Mouse (Mus musculus): ENCODE measurements around the gene Adap1. TPM values are rescaled to one million over a fixed set of nuclear protein-coding genes. Genes with fewer than 3 reads are reported as not detected.

Gene Adap1
- total RNA-seq (2014; rRNA removed) (234 and 253 TPM in 2 replicates), polyA plus RNA-seq (2015; fragmentation: Nextera tagmentation; extraction: Ambion mirVana) (141 and 152 TPM in 2 replicates)

GRCm38 (mm10) chr5:139325395-139325966 is at the start of gene Adap1:
Adap1 (minus strand) TSS chr5:139325622.
- H3K4me3 ChIP-seq (ENCODE audit: low read depth, low read length), result peak within 1 kb of the TSS; percentile 91
- H3K27ac ChIP-seq (ENCODE audit: low read depth, low read length), result peak within 1 kb of the TSS; percentile 85
- H3K27me3 ChIP-seq (ENCODE audit: insufficient read depth, low read length), result no peaks in the 10 kb centered on the region
- DNase-seq (ENCODE audit: low spot score) (peak; percentile 64), ATAC-seq (ENCODE audit: low FRiP score) (peak; percentile 67)
- peak within 1 kb of the TSS; percentile 80 for H3K4me2 ChIP-seq (ENCODE audit: low read depth, low read length, poor library complexity, severe bottlenecking)
- H3K9me3 ChIP-seq (ENCODE audit: low read length), result no peaks in the 10 kb centered on the region
- peaks cover 5% of the 10 kb centered on the region for H3K4me1 ChIP-seq (ENCODE audit: insufficient read depth, low read length)
- H3K36me3 ChIP-seq (ENCODE audit: insufficient read depth, low read length), result no peaks in the 10 kb centered on the region; the same call in 1 of the 2 replicates
- H3K9ac ChIP-seq (replicated peaks; ENCODE audit: low read length, poor library complexity, severe bottlenecking), result peak within 1 kb of the TSS; percentile 95
- peak; percentile 25; the same call in 1 of the 2 replicates for TF ChIP-seq CTCF (IDR thresholded peaks at IDR 0.05)
- WGBS, result 2% methylated on average over 57 of the region's 61 CpGs

GRCm38 (mm10) chr5:139374841-139375240 is 49.4 kb upstream of the Adap1 start:
- no peak for TF ChIP-seq CTCF (IDR thresholded peaks at IDR 0.05)
- DNase-seq (ENCODE audit: low spot score) (no peak), ATAC-seq (ENCODE audit: low FRiP score) (no peak)
- no peak overlapping the region for H3K9ac ChIP-seq (replicated peaks; ENCODE audit: low read length, poor library complexity, severe bottlenecking)
- H3K4me3 ChIP-seq (ENCODE audit: low read depth, low read length), result no peak overlapping the region
- H3K9me3 ChIP-seq (ENCODE audit: low read length), result no peaks in the 10 kb centered on the region
- no peak overlapping the region for H3K4me2 ChIP-seq (ENCODE audit: low read depth, low read length, poor library complexity, severe bottlenecking)
- WGBS, result 91% methylated on average over 2 of the region's 2 CpGs
- H3K27ac ChIP-seq (ENCODE audit: low read depth, low read length), result no peak overlapping the region
- H3K4me1 ChIP-seq (ENCODE audit: insufficient read depth, low read length), result 0 out of 2 replicates have a peak, but pooled peaks cover 4% of the 10 kb centered on the region
- no peaks in the 10 kb centered on the region for H3K36me3 ChIP-seq (ENCODE audit: insufficient read depth, low read length)
- H3K27me3 ChIP-seq (ENCODE audit: insufficient read depth, low read length), result no peaks in the 10 kb centered on the region

GRCm38 (mm10) chr5:139373889-139374444 is 48.5 kb upstream of the Adap1 start:
- WGBS, result 87% methylated on average over 6 of the region's 6 CpGs
- DNase-seq (ENCODE audit: low spot score) (no peak), ATAC-seq (ENCODE audit: low FRiP score) (no peak)
- no peak overlapping the region for H3K4me3 ChIP-seq (ENCODE audit: low read depth, low read length)
- H3K27me3 ChIP-seq (ENCODE audit: insufficient read depth, low read length), result no peaks in the 10 kb centered on the region
- H3K9me3 ChIP-seq (ENCODE audit: low read length), result no peaks in the 10 kb centered on the region
- no peak overlapping the region for H3K27ac ChIP-seq (ENCODE audit: low read depth, low read length)
- 0 out of 2 replicates have a peak, but pooled peaks cover 4% of the 10 kb centered on the region for H3K4me1 ChIP-seq (ENCODE audit: insufficient read depth, low read length)
- H3K4me2 ChIP-seq (ENCODE audit: low read depth, low read length, poor library complexity, severe bottlenecking), result no peak overlapping the region
- H3K9ac ChIP-seq (replicated peaks; ENCODE audit: low read length, poor library complexity, severe bottlenecking), result no peak overlapping the region
- no peak for TF ChIP-seq CTCF (IDR thresholded peaks at IDR 0.05)
- no peaks in the 10 kb centered on the region for H3K36me3 ChIP-seq (ENCODE audit: insufficient read depth, low read length)

GRCm38 (mm10) chr5:139373126-139373525 is 47.7 kb upstream of the Adap1 start:
- whole genome bisulfite sequencing, result 91% methylated on average over 3 of the region's 3 CpGs
- ATAC-seq (ENCODE audit: low FRiP score), result no peak
- H3K4me2 ChIP-seq (ENCODE audit: low read depth, low read length, poor library complexity, severe bottlenecking), result peak overlapping the region; percentile 82; the same call in 1 of the 2 replicates

GRCm38 (mm10) chr5:139371631-139372401 is 46.4 kb upstream of the Adap1 start:
- ATAC-seq (ENCODE audit: low FRiP score) (peak; percentile 95), DNase-seq (ENCODE audit: low spot score) (peak; percentile 94)
- H3K36me3 ChIP-seq (ENCODE audit: insufficient read depth, low read length), result no peaks in the 10 kb centered on the region
- peak overlapping the region; percentile 90 for H3K9ac ChIP-seq (replicated peaks; ENCODE audit: low read length, poor library complexity, severe bottlenecking)
- H3K27me3 ChIP-seq (ENCODE audit: insufficient read depth, low read length), result no peaks in the 10 kb centered on the region
- WGBS, result 3% methylated on average over 39 of the region's 39 CpGs
- H3K4me1 ChIP-seq (ENCODE audit: insufficient read depth, low read length), result 0 out of 2 replicates have a peak, but pooled peaks cover 4% of the 10 kb centered on the region
- H3K9me3 ChIP-seq (ENCODE audit: low read length), result no peaks in the 10 kb centered on the region
- peak overlapping the region; percentile 62 for H3K4me3 ChIP-seq (ENCODE audit: low read depth, low read length)
- H3K4me2 ChIP-seq (ENCODE audit: low read depth, low read length, poor library complexity, severe bottlenecking), result peak overlapping the region; percentile 82
- H3K27ac ChIP-seq (ENCODE audit: low read depth, low read length), result peak overlapping the region; percentile 82
- peak; percentile 45; the same call in 1 of the 2 replicates for TF ChIP-seq CTCF (IDR thresholded peaks at IDR 0.05)

More at GRCm38 (mm10) chr5:139373126-139373525, 47.7 kb upstream of the Adap1 start:
- TF ChIP-seq CTCF (IDR thresholded peaks at IDR 0.05), result no peak
- no peak for DNase-seq (ENCODE audit: low spot score)
- no peak overlapping the region for H3K4me3 ChIP-seq (ENCODE audit: low read depth, low read length)
- H3K27me3 ChIP-seq (ENCODE audit: insufficient read depth, low read length), result no peaks in the 10 kb centered on the region
- no peaks in the 10 kb centered on the region for H3K9me3 ChIP-seq (ENCODE audit: low read length)
- no peak overlapping the region for H3K9ac ChIP-seq (replicated peaks; ENCODE audit: low read length, poor library complexity, severe bottlenecking)
- no peak overlapping the region for H3K27ac ChIP-seq (ENCODE audit: low read depth, low read length)
- no peaks in the 10 kb centered on the region for H3K36me3 ChIP-seq (ENCODE audit: insufficient read depth, low read length)
- 0 out of 2 replicates have a peak, but pooled peaks cover 4% of the 10 kb centered on the region for H3K4me1 ChIP-seq (ENCODE audit: insufficient read depth, low read length)
